Mouse (Mus musculus) right cerebral cortex, postnatal 14 days (tissue): Measurements from ENCODE around the gene Kif1bp.
"Not testable (repeated sequence)": the region's sequence is repeated elsewhere in the genome, so short reads cannot be mapped to it uniquely, and the experiment has no call there.

ENCODE experiments used
- DNase-seq: peaks from one replicate; pipeline ENCODE4 v3.0.0; 2022

Kif1bp gene

GRCm38 (mm10) chr10:62578338-62579100 is at the start of gene Kif1bp:
Kif1bp (minus strand) TSS chr10:62578457.
- peak; percentile 98 for DNase-seq

- DNase-seq, result no peak
Observed at GRCm38 (mm10) chr10:62604161-62604560, 25.9 kb upstream of the Kif1bp start.

- DNase-seq, result no peak
Observed at GRCm38 (mm10) chr10:62603233-62604030, 25.2 kb upstream of the Kif1bp start.

- peak; percentile 89 for DNase-seq
Observed at GRCm38 (mm10) chr10:62602177-62603040, 24.2 kb upstream of the Kif1bp start, which contains the start of gene Ddx21. Ddx21 (minus strand) TSS chr10:62602281.

GRCm38 (mm10) chr10:62601833-62602176 is 23.5 kb upstream of the Kif1bp start:
- DNase-seq, result no peak

- no peak for DNase-seq
Observed at GRCm38 (mm10) chr10:62601053-62601791, 23.0 kb upstream of the Kif1bp start.

- no peak for DNase-seq
Observed at GRCm38 (mm10) chr10:62600056-62600455, 21.8 kb upstream of the Kif1bp start.

- DNase-seq, result not testable (repeated sequence)
Observed at GRCm38 (mm10) chr10:62599311-62599710, 21.1 kb upstream of the Kif1bp start.

- DNase-seq, result no peak
Observed at GRCm38 (mm10) chr10:62592496-62592895, 14.2 kb upstream of the Kif1bp start.

- peak; percentile 92 for DNase-seq
Observed at GRCm38 (mm10) chr10:62590200-62590599, 11.9 kb upstream of the Kif1bp start.

- DNase-seq, result no peak
Observed at GRCm38 (mm10) chr10:62588616-62589015, 10.4 kb upstream of the Kif1bp start.

GRCm38 (mm10) chr10:62583245-62583644 is 5.0 kb upstream of the Kif1bp start:
- no peak for DNase-seq

GRCm38 (mm10) chr10:62582701-62583100 is 4.4 kb upstream of the Kif1bp start:
- no peak for DNase-seq

GRCm38 (mm10) chr10:62582263-62582662 is 4.0 kb upstream of the Kif1bp start:
- DNase-seq, result no peak

GRCm38 (mm10) chr10:62579129-62579528 is 872 bp upstream of the Kif1bp start:
- not testable (repeated sequence) for DNase-seq

GRCm38 (mm10) chr10:62577673-62578337 is 452 bp downstream of the Kif1bp start:
- DNase-seq, result peak; percentile 23

GRCm38 (mm10) chr10:62575001-62575400 is 3.3 kb downstream of the Kif1bp start:
- DNase-seq, result no peak

GRCm38 (mm10) chr10:62570126-62570871 is 8.0 kb downstream of the Kif1bp start:
- no peak for DNase-seq

- DNase-seq, result no peak
Observed at GRCm38 (mm10) chr10:62568861-62569260, 9.4 kb downstream of the Kif1bp start.

- DNase-seq, result no peak
Observed at GRCm38 (mm10) chr10:62557736-62558135, 20.5 kb downstream of the Kif1bp start.

- no peak for DNase-seq
Observed at GRCm38 (mm10) chr10:62556558-62556901, 21.7 kb downstream of the Kif1bp start.
